Mouse (Mus musculus) left cerebral cortex, adult 8-10 months (tissue): ENCODE results near the gene Tbx1. TPM values are rescaled to one million over a fixed set of nuclear protein-coding genes. Genes with fewer than 3 reads are reported as not detected.

Source experiments
- DNase-seq, 2 experiments: peaks; one replicate each; pipeline ENCODE4 v3.0.0; 2022; ENCODE audit warnings: low spot score in 2 of 2
- total RNA-seq, 4 experiments: library from RNA; stranded (reverse); gene quantifications; 2 replicates each; pipeline ENCODE4 v1.2.4; 2022

Gene Tbx1
- total RNA-seq, 4 experiments from 2014 or later = 1.0 to 2.1 (median 1.6) TPM

DNA sequence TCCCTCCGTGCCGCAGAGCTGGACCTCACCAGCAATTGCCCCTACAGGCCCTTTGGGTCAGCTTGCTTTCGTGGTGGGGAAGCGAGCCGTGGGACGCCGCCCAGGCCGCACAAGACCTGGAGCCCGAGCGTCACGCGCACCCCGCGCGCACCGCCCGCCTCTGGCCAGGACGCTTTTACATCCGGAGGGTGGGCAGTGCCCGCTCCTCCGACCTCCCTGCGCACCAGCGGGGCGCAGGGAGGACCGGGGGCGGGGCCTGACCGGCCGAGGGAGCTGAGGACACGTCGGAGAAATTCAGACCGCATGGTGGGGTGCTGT lies 1.8 kb downstream of the Tbx1 start:
- no peak for DNase-seq

DNA sequence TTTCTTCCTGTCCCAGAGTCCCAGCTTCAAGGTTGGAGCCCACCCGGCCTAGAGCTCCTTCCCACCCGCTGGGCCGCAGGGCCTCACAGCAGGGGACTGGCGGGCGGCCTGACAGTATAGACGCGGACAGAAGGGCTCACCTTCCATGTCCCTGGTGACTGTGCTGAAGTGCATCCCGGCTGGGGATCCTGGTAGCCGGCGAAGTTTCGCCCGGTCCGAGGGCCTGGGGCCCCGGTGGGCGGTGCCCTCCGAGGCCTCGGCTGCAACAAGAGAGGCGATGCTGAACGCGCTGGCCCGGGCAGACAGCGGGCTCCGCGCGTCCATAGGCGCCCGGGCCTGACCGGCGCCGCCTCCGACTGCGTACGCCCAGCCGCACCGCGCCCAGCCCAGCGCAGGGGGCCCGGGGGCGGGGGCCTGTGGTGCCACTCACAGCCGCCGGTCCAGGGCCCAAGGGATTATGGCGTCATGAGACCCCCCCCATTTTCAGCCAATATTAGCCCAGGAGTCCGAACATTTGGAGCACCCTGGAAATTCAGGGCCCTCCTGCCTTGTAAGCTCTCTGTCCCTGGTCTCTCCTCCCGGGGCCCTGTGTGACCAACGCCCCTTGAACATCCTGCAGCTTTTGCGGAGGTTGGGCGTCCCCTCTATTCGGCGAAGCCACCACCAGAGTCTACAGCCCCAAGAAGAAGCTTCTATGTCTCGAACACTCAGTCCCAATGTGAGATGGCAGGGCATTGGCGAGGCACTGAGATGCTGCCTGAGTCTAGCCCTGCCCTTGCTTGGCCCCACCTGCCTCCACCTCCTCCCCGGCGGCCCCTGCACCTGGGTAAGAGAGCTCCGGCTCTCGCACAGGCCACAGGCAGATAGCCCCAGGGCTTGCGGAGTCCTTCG lies 2.4 kb downstream of the Tbx1 start:
- DNase-seq = no peak

DNA sequence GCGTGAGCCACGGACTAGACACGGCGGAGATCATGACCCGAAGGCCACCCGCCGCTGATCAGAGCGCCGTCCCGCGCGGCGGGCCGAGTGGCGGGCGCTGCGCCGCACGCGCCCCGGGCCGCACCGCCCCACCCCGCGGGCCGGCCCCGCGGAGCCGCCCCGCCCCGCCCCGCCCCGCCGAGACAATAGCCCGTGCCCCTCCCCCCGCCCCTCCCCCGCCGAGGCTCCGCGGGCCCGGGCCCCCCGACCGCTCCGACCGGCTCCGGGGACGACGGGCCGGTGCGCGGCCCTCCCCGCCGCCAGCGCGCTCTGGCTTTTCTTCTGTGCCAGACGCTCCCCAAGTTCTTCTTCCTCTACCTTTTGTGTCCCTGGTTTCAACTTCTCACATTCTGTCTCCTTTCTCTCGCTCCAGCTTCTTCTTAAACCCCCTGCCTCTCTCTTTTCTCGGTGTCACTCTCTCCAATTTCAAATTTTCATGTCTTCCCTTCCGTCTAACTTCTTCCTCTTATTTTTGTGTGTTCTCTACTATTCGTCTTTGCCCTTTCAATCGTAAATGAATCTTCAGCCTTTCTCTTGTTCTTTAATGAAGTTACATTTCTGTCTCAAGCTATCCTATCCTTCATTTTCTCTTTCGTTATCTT lies 3.4 kb downstream of the Tbx1 start:
- no peak for DNase-seq

DNA sequence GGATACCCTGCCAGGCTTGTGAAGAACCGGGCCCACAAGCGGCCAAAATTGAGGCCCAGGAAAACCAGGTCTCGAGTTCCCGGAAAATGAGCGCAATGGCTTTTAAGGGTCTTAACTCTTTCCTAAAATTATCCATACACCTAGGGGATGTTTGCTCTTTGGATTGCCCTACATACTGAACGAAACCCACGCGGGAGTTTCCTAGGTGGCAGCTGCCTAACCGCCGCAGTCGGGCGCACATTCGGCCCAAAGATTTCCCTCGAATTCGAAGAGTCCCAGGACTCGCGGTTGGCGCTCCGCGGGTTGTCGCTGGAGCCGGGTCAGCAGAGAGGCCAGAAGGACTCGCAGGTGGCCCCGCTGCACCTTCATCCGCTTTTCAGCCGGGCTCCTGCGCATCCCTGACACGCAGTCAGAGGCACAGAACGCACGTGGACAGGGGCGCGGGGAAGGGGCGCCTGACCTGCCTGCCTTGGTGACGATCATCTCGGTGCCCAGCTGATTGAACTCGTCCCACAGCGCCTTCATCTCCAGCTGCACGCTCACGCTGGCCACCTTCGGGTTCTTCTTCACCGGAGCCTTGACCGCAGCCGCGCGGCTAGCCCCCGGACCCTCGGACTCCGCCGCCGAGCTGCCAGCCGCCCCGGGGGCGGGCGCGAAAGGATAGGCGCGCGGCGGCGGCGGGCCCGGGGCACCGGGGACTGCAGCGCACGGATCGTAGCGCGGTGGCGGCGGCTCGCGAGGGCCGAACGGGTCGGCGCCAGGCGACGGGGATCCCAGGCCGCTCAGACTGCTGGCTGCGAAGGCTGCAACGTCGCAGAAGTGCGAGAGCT lies 4.2 kb downstream of the Tbx1 start:
- DNase-seq = no peak

DNA sequence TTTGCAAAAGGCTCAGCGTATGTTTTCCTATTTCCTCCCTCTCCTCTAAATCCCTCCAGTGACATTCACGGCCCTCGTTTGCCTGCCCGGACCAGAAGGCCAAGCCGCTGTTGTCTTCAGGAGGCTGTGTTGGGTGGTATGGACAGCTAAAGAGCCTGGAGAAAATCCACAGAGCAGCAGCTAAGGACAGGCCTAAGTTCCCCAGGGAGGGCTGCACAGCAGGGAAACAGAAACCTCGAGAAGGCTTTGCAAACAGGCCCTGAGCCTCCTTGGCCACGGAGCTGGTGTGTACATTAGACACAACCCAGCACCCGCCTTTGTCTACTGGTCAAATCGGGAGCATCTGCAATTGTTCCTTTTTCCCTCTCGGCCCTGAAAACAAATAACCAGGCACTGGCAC lies 4.8 kb downstream of the Tbx1 start:
- no peak for DNase-seq

DNA sequence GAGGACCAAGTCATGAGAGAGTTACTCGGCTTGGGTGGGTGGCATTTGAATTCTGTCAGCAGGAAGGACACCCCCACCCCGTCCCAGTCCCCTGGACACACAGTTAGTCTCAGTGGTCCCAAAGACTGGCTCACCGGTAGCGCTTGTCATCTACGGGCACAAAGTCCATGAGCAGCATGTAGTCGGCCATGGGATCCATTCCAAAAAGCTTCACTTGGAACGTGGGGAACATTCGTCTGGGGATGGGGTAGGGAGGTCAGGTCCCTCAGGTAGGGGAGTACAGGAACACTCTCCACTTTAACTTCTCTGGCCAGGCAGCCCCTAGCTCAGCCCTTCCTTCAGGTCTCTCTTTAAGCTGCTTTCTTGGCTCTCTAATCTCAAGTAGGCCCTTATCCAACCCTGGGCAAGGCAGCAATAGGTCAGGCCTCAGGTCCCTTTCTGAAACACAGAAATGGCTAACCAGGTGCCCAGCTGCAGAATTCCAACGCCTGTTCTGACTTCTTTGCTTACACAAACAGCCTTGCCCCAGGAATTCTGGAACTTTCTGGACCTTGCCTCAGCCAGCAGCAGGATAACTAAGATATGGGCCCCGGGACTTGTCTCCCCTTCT lies 5.5 kb downstream of the Tbx1 start:
- DNase-seq = no peak

DNA sequence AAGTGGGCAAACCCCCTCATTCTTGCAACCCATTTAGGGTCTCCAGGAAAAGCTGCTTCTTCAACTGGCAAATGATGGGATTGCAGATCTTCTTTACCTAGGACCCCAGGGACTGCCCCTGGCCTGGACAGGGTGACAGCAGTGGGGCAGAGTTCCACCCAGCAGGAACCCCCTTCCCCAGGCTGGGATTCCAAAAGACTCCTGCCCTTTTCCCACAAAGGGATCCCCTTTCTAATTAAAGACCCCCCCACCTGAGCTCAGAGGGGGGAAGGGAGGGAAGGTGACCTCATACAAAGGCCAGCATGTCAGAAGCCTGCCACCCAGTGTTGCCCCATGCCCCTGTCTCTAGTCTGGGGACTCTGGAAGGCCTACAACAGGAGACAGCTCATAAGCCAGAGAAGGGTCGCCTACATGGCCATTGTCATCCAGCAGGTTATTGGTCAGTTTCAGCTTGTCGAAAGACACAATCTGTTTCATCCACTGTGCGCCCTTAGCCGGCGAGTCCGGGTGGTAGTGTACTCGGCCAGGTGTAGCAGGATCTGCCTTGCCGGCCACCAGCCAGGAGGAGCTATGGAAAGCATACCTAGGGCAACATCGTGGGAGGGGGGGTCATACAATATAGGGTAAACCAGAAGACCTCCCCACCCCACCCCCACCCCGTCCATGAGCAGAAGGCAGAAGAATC lies 6.7 kb downstream of the Tbx1 start:
- no peak for DNase-seq

DNA sequence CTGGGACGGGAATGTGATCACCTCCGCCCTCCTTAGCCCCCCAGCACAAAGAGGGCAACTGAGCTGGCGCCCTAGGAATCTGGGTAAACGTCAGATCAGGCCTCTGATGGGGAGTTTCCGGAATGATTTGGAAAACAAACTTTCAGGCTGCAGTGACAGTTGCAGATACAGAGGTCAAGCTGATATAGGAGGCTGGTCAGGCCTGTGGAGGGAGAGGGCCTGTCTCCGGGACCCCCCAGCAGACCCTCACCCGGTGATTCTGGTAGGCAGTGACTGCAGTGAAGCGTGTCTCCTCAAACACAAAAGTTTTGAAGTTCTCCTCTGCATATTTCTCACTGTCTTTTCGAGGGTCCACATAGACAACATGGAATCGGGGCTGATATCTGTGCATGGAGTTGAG lies 7.3 kb downstream of the Tbx1 start:
- no peak for DNase-seq

DNA sequence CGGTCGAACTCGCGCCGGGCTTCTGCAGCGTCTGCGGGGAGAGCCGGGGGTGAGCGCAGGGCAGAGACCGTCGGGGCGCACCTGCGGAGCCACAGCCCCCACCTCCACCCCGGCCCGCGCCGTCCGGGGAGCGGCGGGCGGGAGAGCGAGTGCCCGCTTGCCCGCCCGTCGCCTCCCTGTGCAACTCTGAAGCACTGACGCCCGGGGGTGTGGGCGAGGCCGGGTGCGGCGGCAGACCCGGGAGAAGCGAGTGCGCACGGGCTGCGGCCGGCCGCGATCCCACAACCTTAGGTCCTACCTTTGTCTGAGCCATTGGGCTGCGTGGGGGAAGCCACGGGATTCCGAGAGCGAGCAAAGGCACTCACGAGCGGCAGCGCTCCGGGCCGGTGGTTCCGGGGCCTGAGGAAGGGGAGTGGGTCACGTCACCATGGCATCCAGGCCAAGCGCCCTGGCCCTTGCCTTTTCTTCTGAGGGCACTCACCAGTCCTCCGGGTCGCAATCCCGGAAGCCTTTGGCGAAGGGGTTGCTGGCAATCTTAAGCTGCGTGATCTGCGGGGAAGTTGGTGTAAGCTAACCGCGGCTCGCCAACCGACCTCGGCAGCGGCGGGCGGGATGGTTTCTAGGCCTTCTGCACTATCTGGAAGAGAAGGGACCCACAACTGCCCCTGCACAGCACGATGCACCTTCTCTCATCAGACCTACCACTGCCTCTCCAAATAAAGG lies 7.9 kb downstream of the Tbx1 start:
- no peak for DNase-seq

DNA sequence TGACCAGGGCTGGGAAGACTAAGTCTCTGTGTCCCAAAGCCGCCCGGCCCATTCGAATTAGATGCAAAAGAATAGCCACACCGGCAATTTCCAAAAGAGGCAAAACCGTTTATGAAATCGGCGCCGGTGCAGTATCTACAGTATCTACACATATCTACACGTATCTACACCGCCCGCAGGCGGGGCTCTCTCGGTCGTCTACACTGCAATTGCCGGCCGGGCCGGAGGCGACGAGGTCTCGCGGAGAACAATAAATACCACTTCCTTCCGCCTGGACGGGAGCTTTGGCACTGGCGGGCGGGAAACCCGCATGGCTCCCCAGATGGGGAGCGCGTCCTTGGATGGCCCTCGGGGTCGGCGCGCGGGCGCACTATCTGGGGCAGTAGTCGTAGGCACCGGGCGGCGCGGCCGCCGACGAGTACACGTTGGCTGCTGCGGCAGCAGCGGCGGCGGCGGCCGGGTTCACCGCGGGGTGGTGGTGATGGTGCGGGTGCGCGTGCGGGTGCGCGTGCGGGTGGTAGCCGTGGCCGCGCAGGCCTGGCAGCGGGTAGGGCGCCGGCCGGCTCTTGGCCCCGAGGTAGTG lies 8.8 kb downstream of the Tbx1 start:
- no peak for DNase-seq

DNA sequence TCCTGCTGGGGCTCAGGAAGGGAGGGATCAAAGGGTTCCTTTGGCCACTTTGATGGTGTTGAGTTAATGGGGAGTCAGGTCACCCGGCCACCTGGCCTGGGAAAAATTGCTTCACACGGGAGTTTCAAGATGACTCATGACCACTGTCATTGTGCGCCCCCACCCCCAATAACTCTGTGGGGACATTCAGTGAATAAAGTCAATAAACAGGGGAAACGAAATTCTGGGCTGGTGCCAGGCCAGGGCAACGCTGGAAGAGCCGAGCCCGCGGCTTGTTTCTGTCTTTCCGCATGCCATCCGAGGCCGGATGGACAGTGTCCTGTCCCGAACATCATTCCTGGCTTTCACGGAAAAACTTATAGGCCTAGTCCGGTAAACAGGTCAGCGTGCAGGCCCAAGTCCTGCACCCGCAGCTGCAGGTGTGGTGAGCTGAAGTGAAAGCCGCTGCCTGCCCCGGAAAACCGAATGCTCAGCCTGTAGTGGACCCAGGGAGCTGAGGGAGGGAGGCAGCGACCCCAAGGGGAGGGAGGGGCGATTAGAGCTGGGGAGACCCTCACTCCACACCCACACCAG lies 9.3 kb downstream of the Tbx1 start:
- no peak for DNase-seq

DNA sequence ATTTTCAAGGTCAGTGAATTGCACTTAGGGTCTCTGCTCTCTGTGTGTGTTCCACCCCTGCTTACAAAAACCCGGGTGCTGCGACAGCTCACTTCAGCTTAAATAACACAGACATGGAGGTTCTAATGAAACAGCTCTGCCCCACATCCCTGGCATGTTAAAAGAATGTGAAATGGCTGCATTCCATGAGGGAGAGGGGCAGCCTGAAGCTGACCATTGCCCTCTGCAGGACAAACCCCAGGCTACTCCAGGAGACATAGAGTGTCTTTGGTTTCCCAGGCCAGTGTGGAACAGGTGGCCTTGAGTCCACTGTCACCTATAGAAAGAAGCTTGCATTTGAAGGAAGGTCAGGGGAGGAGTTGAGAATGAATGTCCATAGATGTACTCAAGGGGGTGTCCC lies 10.1 kb downstream of the Tbx1 start:
- no peak for DNase-seq

DNA sequence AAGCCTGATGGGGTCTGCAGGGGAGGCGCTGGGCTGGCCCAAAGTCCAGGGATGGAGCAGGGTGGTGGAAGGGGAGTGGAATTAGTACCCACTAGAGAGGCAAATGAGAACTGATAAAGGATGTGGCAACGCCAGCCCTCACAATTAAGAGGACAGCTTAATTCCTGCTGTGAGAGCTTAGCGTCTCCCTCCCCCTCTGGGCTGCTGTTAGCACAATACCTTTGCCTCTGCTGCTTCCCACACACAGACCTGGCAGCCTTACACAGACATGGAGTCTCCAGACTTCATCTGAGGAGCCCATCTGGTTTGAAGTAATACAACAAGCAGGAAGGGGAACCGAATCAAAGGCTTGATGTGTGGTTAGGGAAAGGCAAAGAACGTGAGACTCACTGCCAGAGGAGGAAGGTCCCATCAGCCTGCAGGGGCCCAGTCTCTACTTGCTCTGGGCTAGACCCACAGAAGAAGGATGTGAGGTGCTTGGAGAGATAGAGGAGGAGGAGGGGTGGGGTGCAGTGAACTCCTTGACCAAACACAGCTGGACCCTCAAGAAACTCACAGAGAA lies 12.8 kb downstream of the Tbx1 start:
- DNase-seq = no peak

DNA sequence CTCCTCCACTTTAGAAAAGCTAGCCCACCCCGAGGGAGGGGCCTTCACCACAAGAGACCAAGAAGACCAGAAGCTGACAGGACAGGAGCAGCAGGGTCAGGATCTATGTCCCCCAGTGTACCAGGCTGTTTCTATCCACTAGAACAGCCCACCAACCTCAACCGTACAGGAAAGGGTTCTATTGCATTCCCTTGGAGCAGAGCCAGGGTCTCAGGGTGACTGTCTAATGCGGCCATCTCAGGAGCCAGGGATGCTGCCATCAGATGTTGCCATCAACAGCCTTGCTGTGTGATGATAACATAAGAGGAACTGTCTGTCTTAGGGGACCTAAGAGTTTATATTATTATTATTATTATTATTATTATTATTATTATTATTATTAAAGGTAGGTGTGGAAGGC lies 13.4 kb downstream of the Tbx1 start:
- DNase-seq = no peak

DNA sequence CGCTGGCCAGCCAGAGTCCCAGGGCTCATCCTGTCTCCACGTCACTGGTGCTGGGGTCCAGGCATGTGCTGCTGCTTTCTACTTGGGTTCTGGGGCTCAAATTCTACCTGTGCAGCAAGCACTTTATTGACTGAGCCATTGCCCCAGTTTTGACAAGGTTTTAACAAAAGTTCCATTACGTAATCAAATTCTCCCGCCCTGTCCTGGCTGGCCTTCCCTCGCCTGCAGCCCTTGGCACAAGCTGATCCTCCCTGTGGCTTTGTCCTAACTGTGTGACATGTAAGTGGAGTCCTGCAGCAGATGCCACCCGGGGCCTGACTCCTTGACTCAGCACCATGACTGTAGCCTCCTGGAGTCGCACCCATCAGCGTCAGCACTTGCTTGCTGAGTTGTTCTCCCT lies 16.3 kb downstream of the Tbx1 start:
- DNase-seq = no peak

DNA sequence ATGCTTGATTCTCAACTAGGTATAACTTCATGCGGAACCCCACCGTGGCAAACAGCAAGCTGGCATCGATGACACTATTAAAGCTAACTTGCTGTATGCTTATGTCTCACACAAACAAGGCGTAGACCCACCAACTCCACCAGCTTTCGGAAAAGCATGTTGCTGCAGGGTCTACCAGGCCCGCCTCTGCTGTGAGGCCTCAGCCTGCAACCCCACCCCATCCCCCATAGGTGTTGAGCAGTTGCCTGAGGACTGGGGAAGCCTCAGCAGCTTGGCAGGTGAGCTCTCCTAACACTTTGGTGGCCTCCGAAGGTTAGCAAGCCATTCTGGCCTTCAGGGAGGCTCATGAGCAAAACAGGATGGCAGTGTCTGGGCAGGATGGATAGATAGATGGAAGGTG lies 21.9 kb downstream of the Tbx1 start:
- DNase-seq = no peak

DNA sequence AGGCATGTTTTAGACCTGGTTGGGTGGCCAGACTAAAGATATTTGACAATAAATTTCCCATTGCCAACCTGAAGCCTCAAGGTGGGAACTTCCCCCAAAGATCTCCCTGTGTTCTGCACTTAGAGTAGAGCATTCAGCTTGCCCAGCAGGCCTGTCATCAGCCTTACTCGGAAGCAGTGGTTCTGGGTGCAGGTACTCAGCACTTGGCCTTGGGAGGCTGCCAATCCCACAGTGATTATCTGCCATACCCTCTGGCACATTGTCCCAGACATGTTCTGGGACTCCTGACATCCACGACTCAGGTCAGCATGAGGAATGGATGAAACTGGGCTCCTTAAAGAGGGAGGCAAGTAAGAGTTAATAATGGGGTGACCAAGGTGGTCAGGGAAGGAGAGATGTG lies 26.0 kb downstream of the Tbx1 start:
- DNase-seq = no peak

DNA sequence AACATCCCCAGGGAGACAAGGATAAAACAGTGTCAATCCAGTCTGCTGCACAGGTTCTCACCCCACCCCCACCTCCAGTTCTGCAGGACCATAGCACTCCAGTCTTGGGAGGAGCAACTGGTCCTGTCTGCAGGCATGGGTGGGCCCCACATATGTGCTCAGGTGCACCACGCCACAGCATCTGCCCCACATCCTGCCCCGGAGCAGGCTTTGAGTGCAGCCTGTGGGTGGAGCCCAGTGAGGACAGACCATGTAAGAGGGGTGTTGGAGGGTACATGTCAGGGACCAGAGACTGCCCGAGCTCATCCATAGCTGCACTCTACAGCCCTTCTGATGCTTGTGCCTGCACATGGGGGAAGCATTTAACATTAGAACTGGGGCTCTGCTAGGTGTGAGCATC lies 34.0 kb downstream of the Tbx1 start:
- DNase-seq = no peak

DNA sequence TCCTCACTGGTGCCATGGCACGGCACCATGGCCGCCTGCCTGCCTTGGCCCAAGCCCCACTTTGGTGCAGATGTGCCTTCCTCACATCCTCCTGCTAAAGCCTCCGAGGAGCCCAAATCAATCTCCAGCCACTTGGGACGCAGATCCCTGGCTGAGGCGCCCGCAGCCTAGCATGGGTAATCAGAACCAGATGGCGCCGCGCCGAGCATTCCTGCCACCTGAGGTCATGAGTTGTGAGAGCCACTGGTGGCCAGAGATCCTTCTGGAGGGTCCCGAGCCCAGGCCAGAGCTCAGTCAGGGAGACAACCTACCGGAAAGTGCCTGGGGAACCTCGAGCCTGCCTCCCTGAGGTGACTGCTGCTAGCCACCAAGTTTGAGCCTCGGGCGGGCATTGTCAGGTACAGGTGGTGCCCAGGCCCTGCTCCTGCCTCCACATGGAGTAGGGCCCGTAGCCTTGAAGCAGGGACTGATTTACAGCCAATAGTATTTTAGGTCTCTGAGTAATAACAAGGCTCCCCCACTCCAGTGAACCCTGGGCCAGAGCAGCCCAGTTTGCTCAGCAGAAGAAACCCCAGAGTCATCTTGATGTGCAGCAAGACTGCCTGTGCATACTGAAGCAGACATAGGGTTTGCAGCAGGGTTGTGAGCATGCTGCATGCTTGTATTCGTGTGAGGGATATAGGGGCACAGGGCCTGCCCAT lies 35.1 kb downstream of the Tbx1 start:
- no peak for DNase-seq
